Mouse (Mus musculus) neural tube, embryonic 12.5 days (tissue): ENCODE data around the gene Kiss1r. TPM values are rescaled to one million over a fixed set of nuclear protein-coding genes. Genes with fewer than 3 reads are reported as not detected.
"Not testable (repeated sequence)": the region's sequence is repeated elsewhere in the genome, so short reads cannot be mapped to it uniquely, and the experiment has no call there.

ENCODE experiments used
- ATAC-seq: fragments of 200-750 bp; cut with Nextera tagmentation; 2 replicates; pipeline ENCODE4 v1.8.0; 2017; ENCODE audit warnings: low read depth, mild to moderate bottlenecking, moderate TSS enrichment, moderate library complexity; ENCODE audit not compliant: low FRiP score
- H3K27ac ChIP-seq: fragments of 300-500 bp; sonication (generic); 2 replicates; pipeline ENCODE4 v1.5.1; 2016
- H3K27me3 ChIP-seq: fragments of 300-500 bp; sonication (generic); replicated peaks from 2 replicates; pipeline ENCODE4 v1.6.1; 2016; ENCODE audit warnings: mild to moderate bottlenecking
- H3K36me3 ChIP-seq: fragments of 300-500 bp; sonication (generic); 2 replicates; pipeline ENCODE4 v1.6.1; 2016; ENCODE audit warnings: mild to moderate bottlenecking
- H3K4me1 ChIP-seq: fragments of 300-500 bp; sonication (generic); 2 replicates; pipeline ENCODE4 v1.6.1; 2016
- H3K4me2 ChIP-seq: fragments of 300-500 bp; sonication (generic); replicated peaks from 2 replicates; pipeline ENCODE4 v1.6.1; 2016; ENCODE audit warnings: mild to moderate bottlenecking
- H3K4me3 ChIP-seq: fragments of 300-500 bp; sonication (generic); 2 replicates; pipeline ENCODE4 v1.5.1; 2016
- H3K9ac ChIP-seq: fragments of 300-500 bp; sonication (generic); 2 replicates; pipeline ENCODE4 v1.6.1; 2016; ENCODE audit warnings: mild to moderate bottlenecking
- H3K9me3 ChIP-seq: fragments of 300-500 bp; sonication (generic); 2 replicates; pipeline ENCODE4 v1.6.1; 2016; ENCODE audit warnings: mild to moderate bottlenecking
- WGBS: fragments of 180-500 bp; shearing (Covaris S2); methylation state at CpG from one replicate; pipeline ENCODE4 v1.1.7; 2016; 5-methylcytosine and 5-hydroxymethylcytosine counted together
- polyA plus RNA-seq: library from polyadenylated mRNA; unstranded; fragments of >200 nt; fragmentation: Nextera tagmentation; extraction: Ambion mirVana; gene quantifications from 2 replicates; pipeline ENCODE4 v1.2.1, GENCODE M21; 2016

Gene Kiss1r
- polyA plus RNA-seq, 1 experiment from 2014 or later, result 1.3 TPM

DNA sequence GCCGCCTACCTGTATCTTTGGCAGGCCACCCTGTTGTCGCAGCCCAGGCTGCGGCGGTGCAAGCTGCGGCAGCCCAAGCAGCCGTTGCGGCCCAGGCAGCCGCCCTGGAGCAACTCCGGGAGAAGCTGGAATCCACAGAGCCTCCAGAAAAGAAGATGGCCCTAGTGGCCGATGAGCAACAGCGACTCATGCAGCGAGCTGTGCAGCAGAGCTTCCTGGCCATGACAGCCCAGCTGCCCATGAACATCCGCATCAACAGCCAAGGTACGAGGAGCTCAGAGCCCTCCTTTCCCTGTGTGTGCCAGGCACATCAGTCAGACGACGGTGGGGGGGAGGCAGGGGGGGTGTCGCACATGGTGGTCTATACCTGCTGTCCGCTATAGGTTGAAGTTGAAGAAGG, 33.9 kb downstream of the Kiss1r start:
- peaks cover 58% of the 10 kb centered on the region for H3K36me3 ChIP-seq
- no peaks in the 10 kb centered on the region for H3K9me3 ChIP-seq
- H3K9ac ChIP-seq, result no peak overlapping the region
- H3K4me3 ChIP-seq, result no peak overlapping the region
- no peak overlapping the region for H3K4me2 ChIP-seq
- no peaks in the 10 kb centered on the region for H3K27me3 ChIP-seq
- H3K4me1 ChIP-seq, result peaks cover 20% of the 10 kb centered on the region
- WGBS, result 85% methylated on average over 18 of the region's 18 CpGs
- H3K27ac ChIP-seq, result no peak overlapping the region
- no peak for ATAC-seq

DNA sequence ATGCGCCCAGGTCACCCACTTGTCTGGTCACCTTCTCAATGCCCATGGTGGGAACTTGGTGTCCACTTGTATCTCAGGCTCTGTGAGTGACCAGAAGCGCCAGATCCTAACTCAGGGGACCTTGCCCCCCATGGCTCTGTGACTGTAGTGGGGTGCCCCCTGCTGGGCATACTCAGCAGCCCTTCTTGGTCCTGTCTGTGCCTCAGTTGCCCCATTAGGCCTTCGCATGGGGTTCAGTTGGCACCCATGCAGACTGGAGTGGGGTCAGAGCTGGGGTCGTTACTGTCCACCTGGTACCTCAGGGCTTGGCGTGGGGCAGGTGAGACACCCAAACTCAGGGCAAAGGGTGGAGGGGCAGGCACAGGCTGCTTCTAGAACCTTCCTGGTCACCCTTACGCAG, 37.2 kb downstream of the Kiss1r start:
- 89% methylated on average over 6 of the region's 6 CpGs for WGBS
- peaks cover 38% of the 10 kb centered on the region for H3K36me3 ChIP-seq
- H3K27ac ChIP-seq, result no peak overlapping the region
- H3K9ac ChIP-seq, result no peak overlapping the region
- no peak overlapping the region for H3K4me2 ChIP-seq
- no peaks in the 10 kb centered on the region for H3K9me3 ChIP-seq
- H3K4me1 ChIP-seq, result no peaks in the 10 kb centered on the region
- ATAC-seq, result no peak
- H3K27me3 ChIP-seq, result no peaks in the 10 kb centered on the region
- H3K4me3 ChIP-seq, result no peak overlapping the region

DNA sequence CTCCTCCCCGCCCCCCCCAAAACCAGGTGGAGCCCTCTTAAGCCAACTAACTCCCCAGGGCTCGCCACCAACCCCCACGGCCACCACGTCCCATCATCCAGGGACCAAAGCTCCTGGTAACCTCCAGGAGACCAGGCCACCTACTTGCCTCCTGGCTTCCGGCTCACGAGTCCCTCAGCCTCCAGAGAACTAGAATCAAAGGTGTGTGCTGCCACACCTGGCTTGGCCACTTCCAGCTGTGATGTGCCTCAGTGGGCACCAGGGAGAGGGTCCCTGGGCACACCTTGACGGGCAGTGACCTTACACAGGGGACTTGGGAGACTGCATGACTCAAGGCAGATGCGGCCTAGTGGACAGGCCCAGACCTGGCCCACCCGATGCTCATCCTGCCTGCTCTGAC, 38.9 kb downstream of the Kiss1r start:
- peaks cover 4% of the 10 kb centered on the region for H3K4me1 ChIP-seq
- H3K27ac ChIP-seq, result no peak overlapping the region

DNA sequence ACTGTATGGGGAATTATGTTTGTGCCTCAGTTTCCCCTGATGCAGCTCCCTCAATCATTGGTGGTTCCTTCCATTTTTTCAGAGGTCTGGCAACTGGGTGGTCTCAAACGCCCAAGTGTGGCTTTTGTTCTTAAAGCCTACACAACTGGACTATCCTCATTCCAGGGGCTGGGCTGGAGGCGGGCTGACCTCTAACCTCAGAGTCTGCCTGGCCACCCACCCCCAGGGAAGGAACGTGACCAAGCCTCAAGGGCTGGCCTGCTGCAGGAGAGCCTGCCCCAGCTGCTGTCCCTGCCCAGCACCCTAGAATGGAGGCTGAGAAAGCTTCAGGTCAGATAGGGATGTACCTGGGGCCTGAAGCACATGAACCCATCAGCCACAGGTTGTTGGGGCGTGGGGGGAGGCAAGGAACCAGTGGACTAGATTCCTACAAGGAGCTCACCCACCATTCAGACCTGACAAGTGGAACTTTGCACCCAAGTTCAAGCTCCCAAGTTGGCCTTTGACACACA, 39.9 kb downstream of the Kiss1r start:
- H3K27ac ChIP-seq, result no peak overlapping the region
- H3K4me1 ChIP-seq, result peaks cover 8% of the 10 kb centered on the region
- no peak overlapping the region for H3K4me3 ChIP-seq
- H3K27me3 ChIP-seq, result no peaks in the 10 kb centered on the region
- H3K36me3 ChIP-seq, result peaks cover 15% of the 10 kb centered on the region
- H3K9ac ChIP-seq, result no peak overlapping the region
- H3K9me3 ChIP-seq, result no peaks in the 10 kb centered on the region
- H3K4me2 ChIP-seq, result no peak overlapping the region
- ATAC-seq, result no peak
- WGBS, result 23% methylated on average over 4 of the region's 4 CpGs

More for the DNA sequence above, 38.9 kb downstream of the Kiss1r start:
- Histone ChIP-seq H3K4me2 (no peak overlapping the region), H3K36me3 (peaks cover 22% of the 10 kb centered on the region), H3K9me3 (no peaks in the 10 kb centered on the region), H3K9ac (no peak overlapping the region), H3K4me3 (no peak overlapping the region), H3K27me3 (no peaks in the 10 kb centered on the region)
- 77% methylated on average over 9 of the region's 9 CpGs for WGBS
- no peak for ATAC-seq

DNA sequence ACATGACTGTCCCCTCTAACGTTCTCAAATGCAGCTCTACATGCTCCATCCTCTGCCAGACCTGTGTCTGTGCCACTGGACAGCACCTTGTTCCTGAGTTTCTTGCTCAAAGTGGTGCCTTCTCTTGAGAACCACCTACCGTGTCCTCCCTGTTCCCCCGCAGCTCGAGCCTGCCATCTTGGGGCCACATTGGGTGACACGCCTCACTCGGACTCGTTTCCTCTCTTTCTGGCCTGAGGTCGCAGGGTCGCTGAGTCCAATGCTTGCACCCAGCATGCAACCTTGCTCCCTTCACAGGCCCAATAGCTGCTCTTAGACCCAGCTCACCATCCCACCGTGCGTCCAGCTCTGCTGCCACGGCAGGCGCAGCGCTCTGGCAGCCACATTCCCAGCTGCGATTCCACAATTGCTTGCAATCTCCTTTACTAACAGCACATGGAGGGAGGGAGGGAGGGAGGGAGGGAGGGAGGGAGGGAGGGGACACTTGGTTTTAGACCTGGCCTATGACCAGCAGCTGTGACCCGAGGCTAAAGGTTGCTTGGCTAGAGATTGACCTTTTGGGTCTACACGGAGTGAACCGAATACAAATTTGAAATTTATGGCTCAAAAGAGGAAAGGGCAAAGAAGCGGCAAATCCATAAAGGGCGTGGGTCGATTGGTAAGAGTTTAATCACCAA, 41.5 kb downstream of the Kiss1r start:
- peaks cover 8% of the 10 kb centered on the region for H3K4me1 ChIP-seq
- 5% methylated on average over 21 of the region's 21 CpGs for whole genome bisulfite sequencing
- H3K4me3 ChIP-seq, result peak overlapping the region; percentile 3; the same call in 1 of the 2 replicates
- H3K9ac ChIP-seq, result no peak overlapping the region
- H3K9me3 ChIP-seq, result no peaks in the 10 kb centered on the region
- ATAC-seq, result no peak
- H3K27ac ChIP-seq, result no peak overlapping the region
- H3K4me2 ChIP-seq, result peak overlapping the region; percentile 36
- peaks cover 17% of the 10 kb centered on the region for H3K36me3 ChIP-seq
- H3K27me3 ChIP-seq, result no peaks in the 10 kb centered on the region

DNA sequence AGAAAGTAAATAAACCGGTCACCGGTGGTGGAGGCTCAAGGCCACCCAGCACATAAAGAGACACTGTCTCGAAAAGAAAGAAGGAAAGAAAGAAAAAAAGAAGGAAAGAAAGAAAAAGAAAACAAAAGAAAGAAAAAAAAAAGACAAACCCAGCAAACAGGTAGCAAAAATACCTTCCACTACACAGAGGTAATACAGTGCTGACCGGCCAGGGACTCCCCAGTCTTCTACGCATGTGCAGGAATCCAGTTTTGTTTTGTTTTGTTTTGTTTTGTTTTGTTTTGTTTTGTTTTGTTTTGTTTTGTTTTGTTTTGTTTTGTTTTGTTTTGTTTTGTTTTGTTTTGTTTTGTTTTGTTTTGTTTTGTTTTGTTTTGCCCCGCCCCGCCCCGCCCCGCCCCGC, 42.6 kb downstream of the Kiss1r start:
- H3K27me3 ChIP-seq, H3K9me3 ChIP-seq, H3K27ac ChIP-seq, H3K9ac ChIP-seq, ATAC-seq, H3K4me1 ChIP-seq: not testable (repeated sequence)
- Histone ChIP-seq H3K36me3 (peaks cover 27% of the 10 kb centered on the region), H3K4me2 (peak overlapping the region; percentile 86), H3K4me3 (peak overlapping the region; percentile 93; the same call in 1 of the 2 replicates)
- WGBS, result 36% methylated on average over 10 of the region's 10 CpGs

DNA sequence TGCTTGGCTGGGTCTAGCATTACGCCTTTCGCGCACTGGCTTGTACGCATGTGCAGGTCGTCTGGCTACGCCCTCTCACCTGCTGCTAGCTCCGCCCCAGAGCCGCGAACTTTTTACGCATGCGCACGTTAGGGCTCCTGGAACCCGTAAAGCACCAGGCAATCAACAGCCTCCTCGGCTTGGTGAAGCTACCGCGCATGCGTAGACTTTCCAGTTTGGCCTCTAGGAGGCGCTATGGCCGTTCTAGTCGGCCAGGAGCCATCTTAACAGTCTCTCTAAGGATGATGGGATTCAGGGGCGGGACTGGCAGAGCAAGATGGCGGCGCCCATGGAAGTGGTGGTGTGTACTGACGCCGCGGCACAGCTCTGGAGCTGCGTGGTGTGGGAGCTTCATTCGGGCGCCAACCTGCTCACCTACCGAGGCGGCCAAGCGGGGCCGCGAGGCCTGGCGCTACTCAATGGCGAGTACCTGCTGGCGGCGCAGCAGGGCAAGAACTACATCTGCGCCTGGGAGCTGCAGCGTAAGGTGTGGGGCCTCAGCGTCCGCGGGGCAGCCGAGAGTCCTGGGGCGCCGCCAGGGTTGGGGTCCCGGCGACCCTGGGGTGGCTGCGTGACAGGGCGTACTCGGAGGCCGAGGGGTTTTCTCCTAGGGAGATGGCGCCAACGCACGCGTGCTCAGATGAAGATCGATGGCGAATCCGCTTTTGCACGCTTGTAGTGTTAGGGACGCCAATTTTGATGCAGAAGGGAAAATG, 43.3 kb downstream of the Kiss1r start, which contains the start of gene Wdr18:
Gene Wdr18 (plus strand): TSS at position 306 of the 755 bp plus-strand sequence.
- peak; percentile 97 for ATAC-seq
- no peak within 1 kb of the TSS for H3K27ac ChIP-seq

DNA sequence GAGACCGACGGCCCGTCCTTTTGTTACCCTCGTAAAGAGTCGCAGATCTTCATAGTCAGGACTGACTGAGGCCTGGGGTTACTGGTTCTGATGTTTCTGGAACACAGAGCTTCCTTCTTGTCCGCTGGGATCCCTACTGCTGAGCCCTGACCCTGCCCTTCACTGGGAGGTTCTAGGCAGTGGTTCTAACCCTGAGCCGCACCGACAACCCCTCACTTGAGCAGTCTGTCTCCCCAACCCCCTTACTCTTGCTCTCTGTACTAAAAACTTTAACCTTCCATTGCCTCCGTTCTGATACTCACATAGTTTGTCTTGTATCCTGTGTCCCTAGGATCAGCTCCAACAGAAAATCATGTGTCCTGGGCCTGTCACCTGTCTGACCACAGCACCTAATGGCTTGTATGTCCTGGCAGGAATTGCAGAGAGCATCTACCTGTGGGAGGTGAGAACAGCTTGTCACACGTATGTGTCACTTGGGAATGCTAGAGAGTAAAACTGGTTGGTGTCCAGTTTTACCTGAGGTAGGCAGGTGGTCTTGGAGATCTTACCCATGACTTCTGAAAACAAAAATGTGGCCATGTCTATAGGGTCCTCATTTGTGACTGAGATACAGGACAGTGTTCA, 44.0 kb downstream of the Kiss1r start:
- ATAC-seq, result 0 out of 2 replicates have a peak, but pooled peaks have one; percentile 3
- WGBS, result 18% methylated on average over 10 of the region's 10 CpGs

More for the DNA sequence above, 43.3 kb downstream of the Kiss1r start, which contains the start of gene Wdr18:
- Histone ChIP-seq H3K9ac (peak within 1 kb of the TSS; percentile 81), H3K4me3 (peak within 1 kb of the TSS; percentile 93), H3K27me3 (no peaks in the 10 kb centered on the region), H3K4me2 (peak within 1 kb of the TSS; percentile 86), H3K4me1 (peaks cover 8% of the 10 kb centered on the region), H3K9me3 (no peaks in the 10 kb centered on the region), H3K36me3 (peaks cover 33% of the 10 kb centered on the region)
- under 1% methylated on average over 61 of the region's 61 CpGs for WGBS

DNA sequence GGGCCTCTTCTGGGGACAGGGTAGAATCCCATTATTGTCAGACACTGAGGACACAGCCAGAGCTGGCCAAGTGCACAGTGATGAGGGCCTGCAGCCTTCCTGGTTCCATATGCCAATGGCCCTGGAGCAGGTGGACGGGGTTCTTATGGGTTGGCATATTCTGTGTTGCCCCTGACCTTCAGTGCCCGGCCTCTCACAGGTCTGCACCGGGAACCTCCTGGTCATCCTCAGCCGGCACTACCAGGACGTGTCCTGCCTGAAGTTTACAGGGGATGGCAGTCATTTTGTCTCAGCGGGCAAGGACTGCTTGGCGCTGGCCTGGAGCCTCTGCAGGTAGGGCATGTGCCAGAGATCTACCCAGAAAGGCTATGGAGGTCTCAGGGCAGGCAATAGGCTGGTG, 48.0 kb downstream of the Kiss1r start:
- peaks cover 68% of the 10 kb centered on the region for H3K36me3 ChIP-seq
- H3K9ac ChIP-seq, result no peak overlapping the region
- H3K27me3 ChIP-seq, result peaks cover 6% of the 10 kb centered on the region
- no peak overlapping the region for H3K27ac ChIP-seq
- no peak overlapping the region for H3K4me3 ChIP-seq
- no peak for ATAC-seq
- no peak overlapping the region for H3K4me2 ChIP-seq
- H3K4me1 ChIP-seq, result peaks cover 8% of the 10 kb centered on the region
- WGBS, result 97% methylated on average over 7 of the region's 7 CpGs
- H3K9me3 ChIP-seq, result no peaks in the 10 kb centered on the region

More for the DNA sequence above, 44.0 kb downstream of the Kiss1r start:
- peak overlapping the region; percentile 81 for H3K9ac ChIP-seq
- peak overlapping the region; percentile 93 for H3K4me3 ChIP-seq
- peak overlapping the region; percentile 86 for H3K4me2 ChIP-seq
- no peaks in the 10 kb centered on the region for H3K27me3 ChIP-seq
- peaks cover 41% of the 10 kb centered on the region for H3K36me3 ChIP-seq
- peaks cover 8% of the 10 kb centered on the region for H3K4me1 ChIP-seq
- no peaks in the 10 kb centered on the region for H3K9me3 ChIP-seq
- no peak overlapping the region for H3K27ac ChIP-seq

DNA sequence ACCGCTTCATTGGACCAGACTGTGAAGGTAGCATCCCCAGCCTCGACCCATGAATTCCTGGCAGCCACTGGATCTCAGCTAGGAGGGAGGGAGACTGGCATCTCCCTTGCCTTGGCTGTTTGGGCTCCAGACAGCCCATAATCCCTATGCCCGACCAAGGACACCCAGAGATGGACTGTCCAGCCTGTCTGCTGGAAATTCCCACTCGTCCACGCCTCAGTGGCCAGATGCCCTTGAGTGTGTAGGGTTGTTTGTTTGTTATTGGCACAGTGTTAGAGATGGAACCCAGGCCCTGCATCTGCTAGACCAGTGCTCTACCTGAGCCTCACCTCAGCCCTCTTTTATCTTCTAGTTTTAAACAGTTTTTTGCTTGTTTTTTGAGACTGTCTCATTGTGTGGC, 48.6 kb downstream of the Kiss1r start:
- 92% methylated on average over 5 of the region's 5 CpGs for WGBS
- Histone ChIP-seq H3K27ac (no peak overlapping the region), H3K9me3 (no peaks in the 10 kb centered on the region), H3K27me3 (peaks cover 11% of the 10 kb centered on the region), H3K4me2 (no peak overlapping the region), H3K4me3 (no peak overlapping the region), H3K4me1 (peaks cover 8% of the 10 kb centered on the region), H3K9ac (no peak overlapping the region), H3K36me3 (peaks cover 68% of the 10 kb centered on the region)
- no peak for ATAC-seq

DNA sequence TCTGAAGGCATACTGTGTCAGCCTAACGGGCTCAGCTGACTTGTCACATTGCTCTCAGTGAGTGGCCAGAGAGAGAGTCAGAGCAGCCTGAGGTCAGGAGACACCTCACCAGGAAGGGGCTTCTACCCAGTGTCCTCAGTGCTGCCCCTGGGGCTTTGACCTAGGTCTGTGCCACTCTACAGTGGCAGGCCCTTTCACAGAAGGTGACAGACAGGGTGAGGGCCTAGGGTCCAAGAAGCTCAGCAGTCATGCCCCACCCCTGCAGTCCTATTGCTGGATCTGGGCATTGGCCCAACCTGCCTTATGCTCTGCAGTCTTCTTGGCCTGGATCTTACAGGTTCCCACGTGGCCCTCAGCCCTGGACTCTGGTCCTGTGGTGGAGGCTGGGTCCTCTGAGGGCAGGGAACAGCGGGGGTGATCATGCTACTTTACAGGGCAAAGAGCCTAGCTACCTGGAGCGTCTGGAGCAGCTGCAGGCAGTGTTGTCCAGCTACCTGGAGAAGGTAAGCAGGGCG, 50.2 kb downstream of the Kiss1r start:
- peaks cover 9% of the 10 kb centered on the region for H3K4me1 ChIP-seq
- H3K9ac ChIP-seq, result no peak overlapping the region
- peaks cover 27% of the 10 kb centered on the region for H3K27me3 ChIP-seq
- no peak overlapping the region for H3K4me2 ChIP-seq
- no peak overlapping the region for H3K4me3 ChIP-seq
- 91% methylated on average over 5 of the region's 5 CpGs for WGBS
- H3K9me3 ChIP-seq, result no peaks in the 10 kb centered on the region
- no peak for ATAC-seq
- no peak overlapping the region for H3K27ac ChIP-seq
- peaks cover 64% of the 10 kb centered on the region for H3K36me3 ChIP-seq

DNA sequence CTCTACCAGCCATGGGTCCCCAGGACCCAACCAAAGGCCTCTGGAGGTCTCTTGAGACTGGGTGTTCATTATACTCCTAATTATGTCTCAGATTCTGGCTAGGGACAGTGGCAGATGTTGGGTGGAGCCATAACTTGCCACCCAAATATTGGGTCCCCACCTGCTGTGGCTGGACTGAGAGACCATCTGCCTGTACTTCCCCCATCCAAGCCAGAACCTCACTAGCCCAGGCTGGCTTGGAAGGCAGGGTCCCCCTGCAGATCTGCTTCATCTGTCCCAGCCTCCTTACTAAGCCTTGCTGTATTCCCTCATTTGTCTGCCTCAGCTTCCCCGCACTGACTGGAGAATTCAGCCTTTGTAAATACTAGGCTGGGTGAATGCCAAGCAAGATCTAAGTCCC, 51.4 kb downstream of the Kiss1r start:
- H3K4me1 ChIP-seq, result peaks cover 9% of the 10 kb centered on the region
- peaks cover 53% of the 10 kb centered on the region for H3K36me3 ChIP-seq
- H3K4me2 ChIP-seq, result no peak overlapping the region
- H3K27ac ChIP-seq, result no peak overlapping the region
- H3K4me3 ChIP-seq, result no peak overlapping the region
- WGBS, result 94% methylated on average over 1 of the region's 1 CpGs
- H3K9me3 ChIP-seq, result no peaks in the 10 kb centered on the region
- peaks cover 38% of the 10 kb centered on the region for H3K27me3 ChIP-seq
- ATAC-seq, result no peak
- no peak overlapping the region for H3K9ac ChIP-seq
